In the genomic region with DNA sequence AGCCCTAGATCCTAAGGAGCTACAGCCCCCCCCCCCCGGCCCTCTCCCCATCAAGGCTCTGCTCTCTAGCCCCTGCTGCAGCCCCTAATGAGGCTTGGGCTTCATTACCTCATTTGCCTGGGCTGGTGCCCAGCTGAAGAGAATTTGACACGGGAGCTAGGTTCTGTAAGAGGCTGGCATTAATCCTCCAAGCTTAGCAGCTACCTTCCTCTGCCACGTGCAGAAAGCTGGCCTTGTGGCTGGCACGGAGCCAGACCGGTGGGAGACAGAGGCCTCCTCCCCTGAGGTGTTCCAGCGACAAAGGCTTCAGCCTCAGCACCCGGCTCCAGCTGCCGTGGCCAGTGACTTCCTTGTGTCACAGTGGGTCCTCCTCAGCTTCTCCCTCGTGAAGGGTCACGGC, we compare ENCODE assay signal across 8 mouse cellular contexts.
DNase-seq lines count a peak whose midpoint lies in the region; ATAC-seq lines count a peak whose summit lies in the region.

No protein-coding gene starts in this region.

- H3K4me2 ChIP-seq in heart, embryonic 12.5 days: no peak overlapping the region
- H3K4me2 ChIP-seq in hindbrain, embryonic 16.5 days (ENCODE audit: low read length): no peak overlapping the region
- no peak overlapping the region for H3K4me2 ChIP-seq in neural tube, embryonic 14.5 days (ENCODE audit: low read depth, low read length)

- H3K36me3 ChIP-seq in heart, embryonic 12.5 days: no peaks in the 10 kb centered on the region
- H3K36me3 ChIP-seq in hindbrain, embryonic 16.5 days (ENCODE audit: control insufficient read depth, insufficient read depth, low read length): no peaks in the 10 kb centered on the region
- no peaks in the 10 kb centered on the region for H3K36me3 ChIP-seq in neural tube, embryonic 14.5 days (ENCODE audit: control insufficient read depth, insufficient read depth, low read length)

- ATAC-seq in heart, embryonic 12.5 days (ENCODE audit: insufficient number of reproducible peaks, low FRiP score): no peak
- ATAC-seq in hindbrain, embryonic 16.5 days: peak; percentile 80
- ATAC-seq in neural tube, embryonic 14.5 days (ENCODE audit: low read depth): peak; percentile 76

- H3K4me3 ChIP-seq in heart, embryonic 12.5 days: no peak overlapping the region
- no peak overlapping the region for H3K4me3 ChIP-seq in hindbrain, embryonic 16.5 days (ENCODE audit: low read length)
- no peak overlapping the region for H3K4me3 ChIP-seq in neural tube, embryonic 14.5 days (ENCODE audit: low read depth, low read length)

- no peak overlapping the region for H3K27ac ChIP-seq in heart, embryonic 12.5 days (ENCODE audit: poor library complexity, severe bottlenecking)
- H3K27ac ChIP-seq in hindbrain, embryonic 16.5 days (ENCODE audit: low read depth, low read length): peak overlapping the region; percentile 68
- H3K27ac ChIP-seq in neural tube, embryonic 14.5 days (ENCODE audit: low read depth, low read length): peak overlapping the region; percentile 35

- 36% methylated on average over 10 of the region's 10 CpGs for WGBS in heart, embryonic 12.5 days
- 14% methylated on average over 10 of the region's 10 CpGs for WGBS in hindbrain, embryonic 16.5 days
- WGBS in neural tube, embryonic 14.5 days: 29% methylated on average over 10 of the region's 10 CpGs

- H3K27me3 ChIP-seq in heart, embryonic 12.5 days (replicated peaks): 0 out of 2 replicates have a peak, but pooled peaks cover 4% of the 10 kb centered on the region
- no peaks in the 10 kb centered on the region for H3K27me3 ChIP-seq in hindbrain, embryonic 16.5 days (replicated peaks; ENCODE audit: control insufficient read depth, insufficient read depth, low read length)
- no peaks in the 10 kb centered on the region for H3K27me3 ChIP-seq in neural tube, embryonic 14.5 days (ENCODE audit: control insufficient read depth, insufficient read depth, low read length)

- no peaks in the 10 kb centered on the region for H3K9me3 ChIP-seq in heart, embryonic 12.5 days (replicated peaks)
- no peaks in the 10 kb centered on the region for H3K9me3 ChIP-seq in hindbrain, embryonic 16.5 days (ENCODE audit: control insufficient read depth, low read length)
- no peaks in the 10 kb centered on the region for H3K9me3 ChIP-seq in neural tube, embryonic 14.5 days (ENCODE audit: control insufficient read depth, low read length)

- peak; percentile 3 to 7 for DNase-seq in heart, adult 18-20 months
- peak; percentile 42 for DNase-seq in right cerebral cortex, postnatal 14 days
- DNase-seq in right cerebral cortex, adult 2 months (ENCODE audit: low spot score in 2 of 2): no peak
- DNase-seq in yolk sac, embryonic 10.5 days (ENCODE audit: low spot score): no peak
- DNase-seq in frontal cortex, adult 2 months (ENCODE audit: extremely low spot score in 1 of 2, low spot score in 1 of 2): no peak

- H3K9ac ChIP-seq in heart, embryonic 12.5 days: no peak overlapping the region
- peak overlapping the region; percentile 25; the same call in 1 of the 2 replicates for H3K9ac ChIP-seq in hindbrain, embryonic 16.5 days (ENCODE audit: low read depth, low read length)
- H3K9ac ChIP-seq in neural tube, embryonic 14.5 days (replicated peaks; ENCODE audit: low read depth, low read length): no peak overlapping the region

- H3K4me1 ChIP-seq in heart, embryonic 12.5 days (replicated peaks): peaks cover 11% of the 10 kb centered on the region
- H3K4me1 ChIP-seq in hindbrain, embryonic 16.5 days (ENCODE audit: control insufficient read depth, insufficient read depth, low read depth, low read length): peaks cover 16% of the 10 kb centered on the region
- H3K4me1 ChIP-seq in neural tube, embryonic 14.5 days (ENCODE audit: control insufficient read depth, insufficient read depth, low read length): peaks cover 7% of the 10 kb centered on the region; the same call in 1 of the 2 replicates

Comparison
In these comparisons a context has a peak if more than half of its experiments do, and no peak if none do; other contexts are left out.
1. DNase-seq: peak in heart, adult 18-20 months (2 of 2) and right cerebral cortex, postnatal 14 days (single experiment); none in right cerebral cortex, adult 2 months (0 of 2), yolk sac, embryonic 10.5 days (single experiment) and frontal cortex, adult 2 months (0 of 2).